Mouse (Mus musculus): ENCODE data around the gene Spsb1.

Spsb1 gene

GRCm38 (mm10) chr4:149918455-149919070 is 36.3 kb downstream of the Spsb1 start:
- CTCF ChIA-PET, result no interaction called here

- CTCF ChIA-PET, result no interaction called here
Measured at GRCm38 (mm10) chr4:149916831-149917230, 38.0 kb downstream of the Spsb1 start.

- CTCF ChIA-PET, result no interaction called here
Measured at GRCm38 (mm10) chr4:149913709-149914370, 41.0 kb downstream of the Spsb1 start.

- CTCF ChIA-PET, result no interaction called here
Measured at GRCm38 (mm10) chr4:149912451-149912850, 42.4 kb downstream of the Spsb1 start.

- CTCF ChIA-PET, result no interaction called here
Measured at GRCm38 (mm10) chr4:149910558-149910957, 44.3 kb downstream of the Spsb1 start.

- CTCF ChIA-PET, result no interaction called here
Measured at GRCm38 (mm10) chr4:149909551-149909950, 45.3 kb downstream of the Spsb1 start.

GRCm38 (mm10) chr4:149908923-149909322 is 45.9 kb downstream of the Spsb1 start:
- CTCF ChIA-PET, result interaction anchor here (0.6 kb wide), 1 partner anchor 37 kb away, joined by 3 read pairs; no protein-coding TSS in a partner anchor

GRCm38 (mm10) chr4:149907656-149908055 is 47.2 kb downstream of the Spsb1 start:
- CTCF ChIA-PET, result no interaction called here

GRCm38 (mm10) chr4:149906921-149907320 is 47.9 kb downstream of the Spsb1 start:
- CTCF ChIA-PET, result no interaction called here

GRCm38 (mm10) chr4:149905302-149905974 is 49.4 kb downstream of the Spsb1 start:
- CTCF ChIA-PET, result no interaction called here

GRCm38 (mm10) chr4:149903026-149903425 is 51.8 kb downstream of the Spsb1 start:
- CTCF ChIA-PET, result no interaction called here

- CTCF ChIA-PET, result interaction anchor here (0.6 to 0.7 kb wide), 2 partner anchors 12 to 273 kb away, joined by 4 to 12 read pairs; no protein-coding TSS in a partner anchor
Measured at GRCm38 (mm10) chr4:149901349-149901782, 53.5 kb downstream of the Spsb1 start.

GRCm38 (mm10) chr4:149897661-149898260 is 57.1 kb downstream of the Spsb1 start:
- CTCF ChIA-PET, result no interaction called here

- CTCF ChIA-PET, result no interaction called here
Measured at GRCm38 (mm10) chr4:149896024-149896538, 58.8 kb downstream of the Spsb1 start.

GRCm38 (mm10) chr4:149895226-149895625 is 59.6 kb downstream of the Spsb1 start:
- CTCF ChIA-PET, result no interaction called here

GRCm38 (mm10) chr4:149894300-149894699 is 60.5 kb downstream of the Spsb1 start:
- CTCF ChIA-PET, result no interaction called here

GRCm38 (mm10) chr4:149893611-149894151 is 61.2 kb downstream of the Spsb1 start:
- CTCF ChIA-PET, result no interaction called here

GRCm38 (mm10) chr4:149891172-149891960 is 63.5 kb downstream of the Spsb1 start:
- CTCF ChIA-PET, result no interaction called here

- CTCF ChIA-PET, result interaction anchor here (0.6 kb wide), 1 partner anchor 13 kb away, joined by 3 read pairs; no protein-coding TSS in a partner anchor
Measured at GRCm38 (mm10) chr4:149890551-149890950, 64.3 kb downstream of the Spsb1 start.

- CTCF ChIA-PET, result interaction anchor here (0.7 kb wide), 1 partner anchor 12 kb away, joined by 12 read pairs; no protein-coding TSS in a partner anchor
Measured at GRCm38 (mm10) chr4:149889851-149890250, 65.0 kb downstream of the Spsb1 start.
